Mouse (Mus musculus) CH12.LX (cell line): ENCODE measurements around the gene Vps37c. TPM values are rescaled to one million over a fixed set of nuclear protein-coding genes. Genes with fewer than 3 reads are reported as not detected.

Experiments
- DNase-seq: peaks from one replicate; pipeline ENCODE4 v3.0.0-alpha.2; 2013; ENCODE audit errors: extremely low read depth
- H3K27ac ChIP-seq: 2 replicates; pipeline ENCODE4 v1.5.1; 2012; ENCODE audit warnings: low read depth, mild to moderate bottlenecking, control low read depth, moderate library complexity; ENCODE audit not compliant: insufficient read depth
- H3K27me3 ChIP-seq: replicated peaks from 2 replicates; pipeline ENCODE3; 2012; ENCODE audit warnings: inconsistent platforms
- H3K36me3 ChIP-seq, 2 experiments: replicated peaks in 1 of 2; 2 replicates each; pipeline versions ENCODE3 to v1.6.1; 2012; ENCODE audit warnings: inconsistent platforms in 1 of 2, low read length in 1 of 2, mild to moderate bottlenecking in 1 of 2, mixed read lengths in 1 of 2, moderate library complexity in 1 of 2; ENCODE audit not compliant: control insufficient read depth in 1 of 2, insufficient read depth in 1 of 2
- H3K4me1 ChIP-seq, 2 experiments: 2 replicates each; pipeline ENCODE4 v1.6.1; 2012; ENCODE audit warnings: inconsistent platforms in 1 of 2, moderate library complexity in 1 of 2; ENCODE audit not compliant: insufficient read depth in 2 of 2, control insufficient read depth in 1 of 2
- H3K4me2 ChIP-seq: 2 replicates; pipeline ENCODE4 v1.6.1; 2012; ENCODE audit warnings: low read depth, mild to moderate bottlenecking, control low read depth; ENCODE audit not compliant: poor library complexity, insufficient read depth, severe bottlenecking
- H3K4me3 ChIP-seq, 3 experiments: fragments of 150-350 bp in 1 of 3; sonication (generic) in 1 of 3; replicated peaks in 1 of 3; 2 replicates each; pipeline versions ENCODE3 to v1.5.1; 2011 to 2012; ENCODE audit warnings: low read depth in 2 of 3, low read length in 2 of 3, mild to moderate bottlenecking in 2 of 3, moderate library complexity in 2 of 3, control low read depth in 1 of 3, improper control_type of control experiment in 1 of 3, inconsistent platforms in 1 of 3, mixed read lengths in 1 of 3; ENCODE audit not compliant: poor library complexity in 1 of 3
- H3K79me2 ChIP-seq: replicated peaks from 2 replicates; pipeline ENCODE4 v1.6.1; 2012; ENCODE audit warnings: mild to moderate bottlenecking, moderate library complexity; ENCODE audit not compliant: control insufficient read depth, poor library complexity, insufficient read depth, severe bottlenecking; ENCODE audit errors: extremely low read depth
- H3K9ac ChIP-seq: 2 replicates; pipeline ENCODE4 v1.6.1; 2012; ENCODE audit warnings: low read depth, mild to moderate bottlenecking, control low read depth, moderate library complexity; ENCODE audit not compliant: insufficient read depth
- H3K9me3 ChIP-seq: replicated peaks from 2 replicates; pipeline ENCODE3; 2012; ENCODE audit warnings: low read length, inconsistent platforms, mixed read lengths
- CHD1 ChIP-seq: IDR thresholded peaks from 2 replicates; pipeline ENCODE4 v1.6.1; 2012; ENCODE audit warnings: low read depth, low read length, improper control_type of control experiment, inconsistent platforms
- CHD2 ChIP-seq: IDR thresholded peaks from 2 replicates; pipeline ENCODE4 v1.6.1; 2011; ENCODE audit warnings: low read length, improper control_type of control experiment
- E2F4 ChIP-seq: IDR thresholded peaks from 2 replicates; pipeline ENCODE4 v1.6.1; 2011; ENCODE audit warnings: low read depth, low read length, improper control_type of control experiment; ENCODE audit not compliant: insufficient replicate concordance
- EP300 ChIP-seq: IDR thresholded peaks from 2 replicates; pipeline ENCODE4 v1.6.1; 2011; ENCODE audit warnings: low read length, improper control_type of control experiment
- ETS1 ChIP-seq: conservative IDR thresholded peaks from 2 replicates; pipeline ENCODE4 v1.6.1; 2012; ENCODE audit warnings: low read depth, mild to moderate bottlenecking, inconsistent platforms, low read length, improper control_type of control experiment, moderate library complexity
- GABPA ChIP-seq: IDR thresholded peaks from 2 replicates; pipeline ENCODE4 v1.6.1; 2012; ENCODE audit warnings: low read depth, low read length, improper control_type of control experiment, inconsistent platforms; ENCODE audit not compliant: insufficient replicate concordance
- IRF4 ChIP-seq: IDR thresholded peaks from 2 replicates; pipeline ENCODE4 v1.6.1; 2014; ENCODE audit warnings: low read depth, mild to moderate bottlenecking, inconsistent platforms, low read length, improper control_type of control experiment
- JUN ChIP-seq: IDR thresholded peaks from 2 replicates; pipeline ENCODE4 v1.6.1; 2011; ENCODE audit warnings: low read depth, mild to moderate bottlenecking, low read length, improper control_type of control experiment, moderate library complexity; ENCODE audit not compliant: insufficient read depth
- JUND ChIP-seq: conservative IDR thresholded peaks from 2 replicates; pipeline ENCODE4 v1.6.1; 2011; ENCODE audit warnings: low read depth, low read length, improper control_type of control experiment
- KAT2A ChIP-seq: IDR thresholded peaks from 2 replicates; pipeline ENCODE4 v1.6.1; 2012; ENCODE audit warnings: low read length, improper control_type of control experiment, inconsistent platforms; ENCODE audit not compliant: insufficient replicate concordance
- MAFK ChIP-seq: IDR thresholded peaks from 2 replicates; pipeline ENCODE4 v1.6.1; 2011; ENCODE audit warnings: low read length, improper control_type of control experiment; ENCODE audit not compliant: insufficient replicate concordance
- MAX ChIP-seq: IDR thresholded peaks from 2 replicates; pipeline ENCODE4 v1.6.1; 2011; ENCODE audit warnings: low read length, improper control_type of control experiment
- MAZ ChIP-seq: IDR thresholded peaks from 2 replicates; pipeline ENCODE4 v1.6.1; 2012; ENCODE audit warnings: low read depth, mild to moderate bottlenecking, inconsistent platforms, low read length, improper control_type of control experiment, moderate library complexity
- MEF2A ChIP-seq: IDR thresholded peaks from 2 replicates; pipeline ENCODE4 v1.6.1; 2014; ENCODE audit warnings: low read depth, mild to moderate bottlenecking, inconsistent platforms, low read length, improper control_type of control experiment, borderline replicate concordance
- MXI1 ChIP-seq: IDR thresholded peaks from 2 replicates; pipeline ENCODE4 v1.6.1; 2011; ENCODE audit warnings: mild to moderate bottlenecking, low read depth, low read length, improper control_type of control experiment
- MYC ChIP-seq: IDR thresholded peaks from 2 replicates; pipeline ENCODE4 v1.6.1; 2011; ENCODE audit warnings: low read depth, mild to moderate bottlenecking, improper control_type of control experiment, low read length
- NELFE ChIP-seq: IDR thresholded peaks from 2 replicates; pipeline ENCODE4 v1.6.1; 2011; ENCODE audit warnings: low read depth, low read length, improper control_type of control experiment
- NRF1 ChIP-seq: IDR thresholded peaks from 2 replicates; pipeline ENCODE4 v1.6.1; 2014; ENCODE audit warnings: low read depth, mild to moderate bottlenecking, inconsistent platforms, low read length, improper control_type of control experiment, moderate library complexity
- PAX5 ChIP-seq: IDR thresholded peaks from 2 replicates; pipeline ENCODE4 v1.6.1; 2012; ENCODE audit warnings: low read length, inconsistent platforms, mixed read lengths
- POLR2A ChIP-seq: IDR thresholded peaks from 2 replicates; pipeline ENCODE4 v1.6.1; 2011; ENCODE audit warnings: low read depth, mild to moderate bottlenecking, improper control_type of control experiment, low read length
- POLR2AphosphoS2 ChIP-seq: IDR thresholded peaks from 2 replicates; pipeline ENCODE4 v1.6.1; 2011; ENCODE audit warnings: low read depth, low read length, improper control_type of control experiment
- RAD21 ChIP-seq: IDR thresholded peaks from 2 replicates; pipeline ENCODE4 v1.6.1; 2011; ENCODE audit warnings: low read depth, mild to moderate bottlenecking, low read length, improper control_type of control experiment, moderate library complexity
- RCOR1 ChIP-seq: conservative IDR thresholded peaks from 2 replicates; pipeline ENCODE4 v1.6.1; 2012; ENCODE audit warnings: low read depth, mild to moderate bottlenecking, inconsistent platforms, low read length, improper control_type of control experiment
- SIN3A ChIP-seq: IDR thresholded peaks from 2 replicates; pipeline ENCODE4 v1.6.1; 2012; ENCODE audit warnings: low read length, improper control_type of control experiment, inconsistent platforms
- TBP ChIP-seq: conservative IDR thresholded peaks from 2 replicates; pipeline ENCODE4 v1.6.1; 2011; ENCODE audit warnings: low read depth, low read length, improper control_type of control experiment
- TCF12 ChIP-seq: IDR thresholded peaks from 2 replicates; pipeline ENCODE4 v1.6.1; 2014; ENCODE audit warnings: low read depth, mild to moderate bottlenecking, inconsistent platforms, low read length, improper control_type of control experiment
- UBTF ChIP-seq: IDR thresholded peaks from 2 replicates; pipeline ENCODE4 v1.6.1; 2012; ENCODE audit warnings: low read depth, mild to moderate bottlenecking, inconsistent platforms, low read length, improper control_type of control experiment, moderate library complexity
- USF1 ChIP-seq: IDR thresholded peaks from 2 replicates; pipeline ENCODE4 v1.6.1; 2014; ENCODE audit warnings: low read depth, mild to moderate bottlenecking, inconsistent platforms, low read length, improper control_type of control experiment
- USF2 ChIP-seq: conservative IDR thresholded peaks from 2 replicates; pipeline ENCODE4 v1.6.1; 2011; ENCODE audit warnings: low read depth, low read length, improper control_type of control experiment
- ZC3H11A ChIP-seq: IDR thresholded peaks from 2 replicates; pipeline ENCODE4 v1.6.1; 2012; ENCODE audit warnings: low read depth, mild to moderate bottlenecking, inconsistent platforms, low read length, improper control_type of control experiment
- ZMIZ1 ChIP-seq: IDR thresholded peaks from 2 replicates; pipeline ENCODE4 v1.6.1; 2012; ENCODE audit warnings: low read depth, mild to moderate bottlenecking, inconsistent platforms, low read length, improper control_type of control experiment
- ZNF384 ChIP-seq: IDR thresholded peaks from 2 replicates; pipeline ENCODE4 v1.6.1; 2012; ENCODE audit warnings: low read depth, low read length, improper control_type of control experiment, inconsistent platforms
- dilution Hi-C: fragments of 300-500 bp; cut with MboI; formaldehyde crosslinking; loops from 2 replicates; pipeline ENCODE4 v1.14.3; 2020; ENCODE audit warnings: low sequenced_read_pairs; ENCODE audit not compliant: extremely low pct_unique_long_range_greater_than_20kb, extremely low pct_ligation_motif_present
- in situ Hi-C: fragments of 300-500 bp; cut with MboI; formaldehyde crosslinking; loops from 3 replicates; pipeline ENCODE4 v1.14.3; 2019; ENCODE audit warnings: low sequenced_read_pairs, low pct_ligation_motif_present, low pct_unique_long_range_greater_than_20kb, mixed read lengths
- polyA plus RNA-seq: library from polyadenylated mRNA; unstranded; fragments of >175 nt; gene quantifications from 2 replicates; pipeline ENCODE4 v1.2.1, GENCODE M21; 2012; ENCODE audit warnings: low read depth; ENCODE audit not compliant: insufficient read length
- total RNA-seq, 2 experiments: library from RNA; depleted of rRNA; stranded (reverse); fragments of 300-350 nt in 1 of 2; fragments of >200 nt in 1 of 2; gene quantifications; 2 replicates each; pipeline ENCODE4 v1.2.3; 2012 to 2014

The Vps37c gene
- total and polyA plus RNA-seq, 3 experiments = 6.2 to 13.0 (median 9.5) TPM

- Histone ChIP-seq H3K4me1 (peaks cover 29 to 83% of the 10 kb centered on the region in 2 experiments), H3K9me3 (no peaks in the 10 kb centered on the region), H3K4me3 (peak overlapping the region in 2 of 3 experiments; percentile 5 to 55), H3K79me2 (peaks cover 31% of the 10 kb centered on the region), H3K36me3 (peaks cover 0 to 17% of the 10 kb centered on the region in 2 experiments), H3K27me3 (no peaks in the 10 kb centered on the region), H3K27ac (peak overlapping the region; percentile 96), H3K4me2 (peak overlapping the region; percentile 19), H3K9ac (peak overlapping the region; percentile 67)
- dilution Hi-C loops = no loop called here
- in situ Hi-C loops = no loop called here
- TF ChIP-seq JUN (peak; percentile 38; the same call in 1 of the 2 replicates), JUND (no peak; the same call in 1 of the 2 replicates)
- no peak for DNase-seq
Measured at GRCm38 (mm10) chr19:10747182-10747581, 58.6 kb downstream of the Vps37c start.

- dilution Hi-C loops = no loop called here
- peaks cover 26 to 83% of the 10 kb centered on the region in 2 experiments for H3K4me1 ChIP-seq
- DNase-seq = peak; percentile 88
- peaks cover 0 to 17% of the 10 kb centered on the region in 2 experiments for H3K36me3 ChIP-seq
- H3K27me3 ChIP-seq = no peaks in the 10 kb centered on the region
- peak overlapping the region; percentile 44 to 59 (median 55) for H3K4me3 ChIP-seq
- H3K27ac ChIP-seq = peak overlapping the region; percentile 96
- H3K4me2 ChIP-seq = peak overlapping the region; percentile 19
- H3K9me3 ChIP-seq = no peaks in the 10 kb centered on the region
- peak overlapping the region; percentile 67 for H3K9ac ChIP-seq
- H3K79me2 ChIP-seq = peaks cover 35% of the 10 kb centered on the region
- in situ Hi-C loops = no loop called here
- TF ChIP-seq USF1 (peak; percentile 91), ETS1 (0 out of 2 replicates have a peak, but pooled peaks have one; percentile 21), KAT2A (no peak), MAFK (no peak), MEF2A (0 out of 2 replicates have a peak, but pooled peaks have one; percentile 42), UBTF (no peak; the same call in 1 of the 2 replicates), GABPA (no peak), EP300 (no peak), IRF4 (0 out of 2 replicates have a peak, but pooled peaks have one; percentile 57), MAX (peak; percentile 83), USF2 (peak; percentile 86), NRF1 (no peak; the same call in 1 of the 2 replicates), SIN3A (peak; percentile 75; the same call in 1 of the 2 replicates), MAZ (peak; percentile 74; the same call in 1 of the 2 replicates), TBP (peak; percentile 71), MYC (no peak), CHD2 (no peak), CHD1 (peak; percentile 58; the same call in 1 of the 2 replicates), ZC3H11A (no peak), ZNF384 (no peak), MXI1 (peak; percentile 62; the same call in 1 of the 2 replicates), POLR2AphosphoS2 (peak; percentile 59; the same call in 1 of the 2 replicates), RAD21 (peak; percentile 9), TCF12 (peak; percentile 51), PAX5 (no peak), ZMIZ1 (peak; percentile 79; the same call in 1 of the 2 replicates), RCOR1 (no peak), E2F4 (no peak), POLR2A (peak; percentile 79), NELFE (peak; percentile 53; the same call in 1 of the 2 replicates)
Measured at GRCm38 (mm10) chr19:10747718-10748117, 59.2 kb downstream of the Vps37c start.
